Mouse (Mus musculus) neural tube, embryonic 15.5 days (tissue): ENCODE results near the gene Osbpl10. TPM values are rescaled to one million over a fixed set of nuclear protein-coding genes. Genes with fewer than 3 reads are reported as not detected.
"Not testable (repeated sequence)": the region's sequence is repeated elsewhere in the genome, so short reads cannot be mapped to it uniquely, and the experiment has no call there.

Experiments used
- ATAC-seq: fragments of 200-750 bp; cut with Nextera tagmentation; 2 replicates; pipeline ENCODE4 v1.8.0; 2017; ENCODE audit warnings: mild to moderate bottlenecking, moderate TSS enrichment, moderate library complexity; ENCODE audit not compliant: low FRiP score
- H3K27ac ChIP-seq: fragments of 300-500 bp; sonication (generic); replicated peaks from 2 replicates; pipeline ENCODE4 v1.5.1; 2015; ENCODE audit warnings: mild to moderate bottlenecking, inconsistent platforms
- H3K27me3 ChIP-seq: fragments of 300-500 bp; sonication (generic); replicated peaks from 2 replicates; pipeline ENCODE4 v1.6.1; 2015; ENCODE audit warnings: inconsistent platforms
- H3K36me3 ChIP-seq: fragments of 300-500 bp; sonication (generic); 2 replicates; pipeline ENCODE4 v1.6.1; 2015; ENCODE audit warnings: inconsistent platforms
- H3K4me1 ChIP-seq: fragments of 300-500 bp; sonication (generic); 2 replicates; pipeline ENCODE4 v1.6.1; 2015; ENCODE audit warnings: inconsistent platforms
- H3K4me2 ChIP-seq: fragments of 300-500 bp; sonication (generic); 2 replicates; pipeline ENCODE4 v1.6.1; 2015; ENCODE audit warnings: inconsistent platforms, mild to moderate bottlenecking, moderate library complexity
- H3K4me3 ChIP-seq: fragments of 300-500 bp; sonication (generic); replicated peaks from 2 replicates; pipeline ENCODE4 v1.5.1; 2015; ENCODE audit warnings: mild to moderate bottlenecking, inconsistent platforms
- H3K9ac ChIP-seq: fragments of 300-500 bp; sonication (generic); replicated peaks from 2 replicates; pipeline ENCODE4 v1.6.1; 2015; ENCODE audit warnings: mild to moderate bottlenecking, inconsistent platforms
- H3K9me3 ChIP-seq: fragments of 300-500 bp; sonication (generic); replicated peaks from 2 replicates; pipeline ENCODE4 v1.6.1; 2016; ENCODE audit warnings: inconsistent platforms
- WGBS: fragments of 180-500 bp; shearing (Covaris S2); methylation state at CpG from one replicate; pipeline ENCODE4 v1.1.7; 2015; ENCODE audit warnings: mixed read lengths; 5-methylcytosine and 5-hydroxymethylcytosine counted together
- polyA plus RNA-seq: library from polyadenylated mRNA; unstranded; fragments of >200 nt; fragmentation: Nextera tagmentation; extraction: Ambion mirVana; gene quantifications from 2 replicates; pipeline ENCODE4 v1.2.1, GENCODE M21; 2015

Osbpl10 gene
- polyA plus RNA-seq, 1 experiment from 2014 or later = 3.1 TPM

DNA sequence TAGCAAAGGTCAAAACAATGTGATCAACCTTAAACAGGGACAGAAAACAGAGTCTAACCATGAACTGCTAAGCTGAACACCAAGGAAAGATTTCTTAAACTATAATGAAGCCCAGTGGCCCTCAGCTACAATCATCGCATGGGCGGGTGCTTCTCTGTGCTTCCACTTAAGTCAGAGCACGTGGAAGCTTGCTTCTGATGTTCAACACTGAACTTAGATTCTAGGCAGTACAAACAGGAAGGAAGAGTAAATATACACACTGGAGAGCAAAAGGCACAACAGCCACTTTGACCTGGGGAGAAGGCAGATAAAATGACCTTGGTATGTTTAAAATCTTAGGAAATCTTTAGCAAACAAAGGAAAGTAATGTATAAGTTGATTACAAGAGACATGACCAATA, 293.2 kb downstream of the Osbpl10 start:
- no peak for ATAC-seq
- H3K36me3 ChIP-seq = peaks cover 12% of the 10 kb centered on the region
- H3K4me2 ChIP-seq = no peak overlapping the region
- H3K4me1 ChIP-seq = no peaks in the 10 kb centered on the region
- H3K9ac ChIP-seq = no peak overlapping the region
- H3K9me3 ChIP-seq = no peaks in the 10 kb centered on the region
- 90% methylated on average over 3 of the region's 3 CpGs for WGBS
- H3K27ac ChIP-seq = no peak overlapping the region
- no peaks in the 10 kb centered on the region for H3K27me3 ChIP-seq
- H3K4me3 ChIP-seq = no peak overlapping the region

DNA sequence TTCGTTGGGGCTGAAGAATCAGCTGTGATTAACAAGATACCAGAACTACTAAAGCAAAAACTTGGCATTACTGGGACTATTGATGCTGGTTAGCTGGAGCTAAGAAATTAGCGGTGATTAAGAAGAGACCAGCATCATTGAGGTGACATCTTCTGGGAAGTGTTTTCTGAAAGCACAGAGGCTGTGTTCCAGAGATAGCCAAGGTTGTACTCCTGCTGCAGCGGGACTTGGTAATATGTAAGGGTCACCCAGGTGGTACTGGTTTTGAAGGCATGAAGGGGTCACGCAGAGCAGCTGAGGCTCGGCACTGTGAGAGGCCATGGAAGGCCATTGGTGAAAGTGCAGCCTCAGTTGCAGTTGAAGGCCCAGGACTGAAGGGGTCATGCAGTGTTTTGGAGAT, 294.1 kb downstream of the Osbpl10 start:
- not testable (repeated sequence) for H3K9me3 ChIP-seq, ATAC-seq, H3K27me3 ChIP-seq, H3K4me1 ChIP-seq, H3K9ac ChIP-seq, H3K4me3 ChIP-seq, H3K4me2 ChIP-seq, H3K27ac ChIP-seq
- H3K36me3 ChIP-seq = peaks cover 14% of the 10 kb centered on the region
- WGBS = 97% methylated on average over 5 of the region's 5 CpGs

DNA sequence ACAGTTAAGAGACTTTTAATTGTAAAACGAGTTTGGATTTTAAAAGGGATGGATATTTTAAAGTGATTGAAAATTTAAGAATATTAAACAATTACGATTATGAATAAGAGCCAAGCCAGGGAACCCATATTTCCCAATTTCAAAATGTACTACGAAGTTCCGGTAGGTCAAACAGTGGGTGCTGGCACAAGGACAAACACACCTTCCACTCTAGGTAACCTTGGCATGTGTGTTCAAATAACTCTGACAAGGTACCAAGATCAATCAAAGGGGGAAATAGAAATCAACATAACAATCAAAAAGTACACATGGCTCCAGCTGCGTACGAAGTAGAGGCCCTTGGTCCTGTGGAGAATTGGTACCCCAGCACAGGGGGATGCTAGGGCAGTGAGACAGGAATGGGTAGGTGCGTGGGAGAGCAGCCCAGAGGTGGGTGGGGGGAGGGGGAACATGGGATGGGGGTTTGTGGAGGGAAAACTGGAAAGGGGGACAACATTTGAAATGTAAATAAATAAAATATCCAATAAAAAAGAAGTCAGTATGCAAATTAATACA, 294.8 kb downstream of the Osbpl10 start:
- WGBS = 93% methylated on average over 7 of the region's 7 CpGs
- H3K27me3 ChIP-seq = no peaks in the 10 kb centered on the region
- H3K4me3 ChIP-seq = no peak overlapping the region
- no peak overlapping the region for H3K27ac ChIP-seq
- H3K36me3 ChIP-seq = peaks cover 14% of the 10 kb centered on the region
- H3K4me2 ChIP-seq = no peak overlapping the region
- no peak overlapping the region for H3K9ac ChIP-seq
- no peaks in the 10 kb centered on the region for H3K4me1 ChIP-seq
- no peaks in the 10 kb centered on the region for H3K9me3 ChIP-seq
- no peak for ATAC-seq

DNA sequence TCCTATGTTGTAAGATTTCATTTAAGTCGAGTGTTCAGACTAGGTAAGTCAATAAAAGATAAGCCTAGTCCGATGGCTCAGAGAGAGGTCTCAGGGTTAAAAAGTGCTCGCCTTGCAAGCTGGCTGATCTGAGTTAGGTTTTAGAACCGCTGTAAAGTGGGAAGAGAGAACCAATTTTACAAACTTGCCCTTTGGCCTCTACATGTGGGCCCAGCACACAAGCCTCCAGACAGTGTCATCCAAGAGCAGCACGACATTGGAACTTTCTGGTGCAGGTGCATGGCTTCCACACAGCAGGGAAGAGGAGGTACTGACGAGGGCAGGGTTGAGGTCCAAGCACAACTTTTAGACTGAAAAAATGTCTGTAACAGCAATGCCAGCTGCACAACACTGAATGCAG, 296.4 kb downstream of the Osbpl10 start:
- no peak overlapping the region for H3K9ac ChIP-seq
- WGBS = 88% methylated on average over 6 of the region's 6 CpGs
- peaks cover 18% of the 10 kb centered on the region for H3K36me3 ChIP-seq
- no peaks in the 10 kb centered on the region for H3K9me3 ChIP-seq
- no peak for ATAC-seq
- H3K4me3 ChIP-seq = no peak overlapping the region
- no peak overlapping the region for H3K27ac ChIP-seq
- no peaks in the 10 kb centered on the region for H3K27me3 ChIP-seq
- no peaks in the 10 kb centered on the region for H3K4me1 ChIP-seq
- no peak overlapping the region for H3K4me2 ChIP-seq

DNA sequence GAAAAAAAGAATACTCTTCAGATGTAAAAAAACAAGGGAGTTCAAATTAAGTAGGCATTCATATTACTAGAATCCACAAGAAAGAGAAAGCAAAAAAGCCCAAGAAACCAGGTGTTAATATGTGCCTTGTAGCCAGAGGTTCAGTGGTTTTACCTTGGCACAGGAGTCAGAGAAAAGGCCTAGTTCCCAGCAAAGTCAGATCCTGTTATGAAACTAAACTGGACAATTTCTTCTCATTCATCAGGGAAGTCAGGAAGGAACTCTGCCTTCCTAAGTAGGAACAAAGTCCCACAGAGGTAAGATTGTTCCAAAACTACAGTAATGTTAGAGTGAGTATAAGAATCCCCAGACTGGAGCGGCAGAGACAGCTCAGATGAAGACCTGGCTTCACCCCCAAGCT, 300.3 kb downstream of the Osbpl10 start:
- Histone ChIP-seq H3K36me3 (peaks cover 20% of the 10 kb centered on the region), H3K27me3 (no peaks in the 10 kb centered on the region), H3K4me2 (no peak overlapping the region), H3K27ac (no peak overlapping the region), H3K4me3 (no peak overlapping the region), H3K9me3 (no peaks in the 10 kb centered on the region), H3K4me1 (peaks cover 3% of the 10 kb centered on the region; the same call in 1 of the 2 replicates), H3K9ac (no peak overlapping the region)
- ATAC-seq = no peak
- 88% methylated on average over 1 of the region's 1 CpGs for WGBS

Other genes starting within 250 kb of the Osbpl10 start
- gene Cmtm6, start 247.5 kb upstream of the Osbpl10 start, polyA plus RNA-seq = 17.9 and 29.2 TPM in 2 replicates
- gene Cmtm7, start 196.7 kb upstream of the Osbpl10 start, polyA plus RNA-seq = 13.0 and 71.4 TPM in 2 replicates
- 10.9 and 13.4 TPM in 2 replicates for gene Cmtm8, start 134.4 kb upstream of the Osbpl10 start, polyA plus RNA-seq
- gene Gpd1l, start 44.6 kb upstream of the Osbpl10 start, polyA plus RNA-seq = 39.8 and 40.8 TPM in 2 replicates
- 186 and 258 TPM in 2 replicates for gene Rps27rt, start 4.2 kb downstream of the Osbpl10 start, polyA plus RNA-seq